Mouse (Mus musculus) heart, postnatal 0 days (tissue): ENCODE measurements at regions not wholly inside any gene's neighbourhood (a gene's known extent, or its start where the extent isn't known, plus 50 kb on each side); places are given as distances from the start of the nearest gene placed in this dataset.
A peak's percentile ranks its signal among the peaks of the same experiment; 100 is the strongest.

ENCODE experiments used
- ATAC-seq: fragments of 200-750 bp; cut with Nextera tagmentation; 2 replicates; pipeline ENCODE4 v1.8.0; 2017; ENCODE audit warnings: low read depth, moderate number of reproducible peaks, moderate library complexity; ENCODE audit not compliant: insufficient read depth
- DNase-seq: peaks from one replicate; pipeline ENCODE4 v3.0.0-alpha.2; 2016; ENCODE audit warnings: low spot score
- H3K27ac ChIP-seq: fragments of 300-500 bp; sonication (generic); 2 replicates; pipeline ENCODE4 v1.5.1; 2014; ENCODE audit warnings: low read depth, mild to moderate bottlenecking
- H3K27me3 ChIP-seq: fragments of 300-500 bp; sonication (generic); 2 replicates; pipeline ENCODE4 v1.6.1; 2014; ENCODE audit warnings: low read length, mixed read lengths; ENCODE audit not compliant: control insufficient read depth, insufficient read depth
- H3K36me3 ChIP-seq: fragments of 300-500 bp; sonication (generic); replicated peaks from 2 replicates; pipeline ENCODE4 v1.6.1; 2014; ENCODE audit warnings: low read length, mixed read lengths; ENCODE audit not compliant: control insufficient read depth, insufficient read depth
- H3K4me1 ChIP-seq: fragments of 300-500 bp; sonication (generic); 2 replicates; pipeline ENCODE4 v1.6.1; 2014; ENCODE audit warnings: antibody characterized with exemption; ENCODE audit not compliant: control insufficient read depth, insufficient read depth
- H3K4me2 ChIP-seq: fragments of 300-500 bp; sonication (generic); 2 replicates; pipeline ENCODE4 v1.6.1; 2014; ENCODE audit warnings: low read depth, mild to moderate bottlenecking, low read length, moderate library complexity
- H3K4me3 ChIP-seq: fragments of 300-500 bp; sonication (generic); 2 replicates; pipeline ENCODE4 v1.5.1; 2014; ENCODE audit warnings: low read depth, low read length
- H3K9ac ChIP-seq: fragments of 300-500 bp; sonication (generic); replicated peaks from 2 replicates; pipeline ENCODE4 v1.6.1; 2014; ENCODE audit warnings: low read depth, low read length, mixed read lengths
- H3K9me3 ChIP-seq: fragments of 300-500 bp; sonication (generic); replicated peaks from 2 replicates; pipeline ENCODE4 v1.6.1; 2016; ENCODE audit warnings: low read length; ENCODE audit not compliant: control insufficient read depth
- CTCF ChIP-seq: IDR thresholded peaks from 2 replicates; pipeline ENCODE4 v1.5.1; 2016; ENCODE audit warnings: antibody characterized with exemption, control low read depth, low read depth
- EP300 ChIP-seq: IDR thresholded peaks from 2 replicates; pipeline ENCODE4 v1.6.1; 2016; ENCODE audit warnings: antibody characterized with exemption, low read depth
- WGBS: fragments of 180-500 bp; shearing (Covaris S2); extraction: QIAGEN DNeasy Blood & Tissue Kit; methylation state at CpG from one replicate; pipeline ENCODE4 v1.1.7; 2014; 5-methylcytosine and 5-hydroxymethylcytosine counted together

DNA sequence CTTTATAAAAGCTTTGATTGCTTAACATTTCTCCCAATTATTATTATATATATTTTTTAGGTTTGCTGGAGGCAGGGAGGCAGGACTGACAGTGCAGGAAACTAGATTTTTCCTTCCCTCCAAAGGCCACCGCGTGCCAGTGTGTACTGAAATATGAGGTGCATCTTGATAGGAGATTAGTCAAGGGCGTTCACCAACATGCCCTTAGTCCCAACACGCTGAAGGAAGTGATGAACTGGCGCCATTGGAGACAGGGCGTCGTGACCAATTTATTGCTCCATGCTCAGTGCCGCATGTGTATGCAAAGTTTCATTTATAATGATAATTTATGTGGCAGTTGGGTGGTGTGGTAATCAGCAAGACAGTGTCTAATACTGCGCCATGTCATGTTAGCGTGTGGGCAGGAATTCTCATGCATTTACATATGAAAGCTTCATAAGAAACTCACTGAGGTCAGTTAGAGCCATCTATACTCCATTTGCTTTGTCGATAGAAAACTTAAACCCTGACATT is 66.2 kb downstream of the Isl1 start:
- Histone ChIP-seq H3K4me3 (no peak overlapping the region), H3K9me3 (no peaks in the 10 kb centered on the region), H3K9ac (no peak overlapping the region), H3K27ac (no peak overlapping the region), H3K27me3 (no peaks in the 10 kb centered on the region), H3K4me1 (no peaks in the 10 kb centered on the region), H3K36me3 (no peaks in the 10 kb centered on the region), H3K4me2 (no peak overlapping the region)
- TF ChIP-seq CTCF (no peak), EP300 (no peak)
- no peak for ATAC-seq
- WGBS, result 79% methylated on average over 11 of the region's 11 CpGs
- no peak for DNase-seq

DNA sequence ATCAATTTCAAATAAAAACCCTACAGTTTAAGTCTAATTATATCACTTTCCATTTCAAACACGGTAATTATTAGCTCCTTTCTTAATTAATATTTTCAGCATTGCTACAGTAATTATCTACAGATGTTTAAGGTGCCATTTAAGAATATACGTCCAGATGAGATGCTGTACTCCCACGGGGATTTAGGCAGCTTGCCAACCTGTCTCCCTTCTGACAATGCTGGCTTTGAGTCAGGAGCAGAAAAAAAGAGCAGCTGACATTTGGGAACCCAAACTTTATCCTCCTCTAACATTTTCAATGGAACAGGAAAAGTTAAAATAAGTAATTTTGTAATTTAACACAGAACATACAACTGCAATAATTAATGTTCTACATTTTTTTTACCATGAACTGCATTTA is 94.4 kb downstream of the Isl1 start:
- WGBS, result 21% methylated on average over 3 of the region's 3 CpGs
- no peak overlapping the region for H3K9ac ChIP-seq
- ATAC-seq, result no peak

DNA sequence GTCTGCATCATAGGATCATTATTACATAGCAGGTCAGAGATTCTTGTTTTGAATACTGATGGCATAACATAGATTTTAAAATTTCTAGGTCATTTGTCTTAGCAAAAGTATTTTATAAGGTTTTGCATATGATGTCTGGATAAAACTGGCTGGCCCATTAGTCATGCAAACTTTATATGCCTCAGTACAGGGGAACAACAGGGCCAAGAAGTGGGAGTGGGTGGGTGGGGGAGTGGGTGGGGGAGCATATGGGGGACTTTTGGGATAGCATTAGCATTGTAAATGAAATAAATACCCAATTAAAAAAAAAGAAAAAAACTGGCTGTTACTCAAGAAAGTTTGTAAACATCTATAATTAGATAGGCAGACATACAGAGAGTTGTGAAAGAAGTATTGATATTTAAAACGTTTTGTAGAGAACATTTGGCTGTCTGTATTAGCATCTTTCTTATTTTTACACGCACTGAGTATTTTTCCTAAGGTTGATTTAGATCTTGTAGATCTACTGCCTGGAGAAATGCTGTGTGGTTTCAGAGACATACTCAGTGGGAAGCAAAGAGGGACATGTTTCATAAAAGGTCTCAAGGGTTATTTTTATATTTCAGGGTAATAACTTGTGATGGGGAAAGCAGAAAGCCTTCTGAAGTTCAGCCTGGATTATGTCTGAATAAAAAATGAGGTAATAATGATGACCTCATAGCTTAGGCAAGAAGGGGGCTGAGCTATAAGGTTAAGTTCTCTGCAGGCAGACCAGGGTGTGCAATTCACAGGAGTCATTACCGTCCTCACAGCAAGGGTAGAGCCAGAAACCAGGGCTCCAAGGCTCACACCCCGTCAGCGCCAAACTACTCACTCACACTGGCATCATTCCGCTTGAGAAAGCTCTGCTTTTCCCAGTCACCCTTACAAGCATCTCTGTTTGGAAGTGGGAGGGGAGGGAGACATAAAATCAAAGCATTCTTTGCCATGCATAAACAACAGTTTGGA is 95.4 kb downstream of the Isl1 start:
- TF ChIP-seq EP300, result no peak
- no peaks in the 10 kb centered on the region for H3K27me3 ChIP-seq
- ATAC-seq, result no peak
- no peak overlapping the region for H3K27ac ChIP-seq
- WGBS, result 32% methylated on average over 6 of the region's 6 CpGs
- no peak overlapping the region for H3K4me3 ChIP-seq
- H3K4me2 ChIP-seq, result no peak overlapping the region
- no peaks in the 10 kb centered on the region for H3K36me3 ChIP-seq
- H3K4me1 ChIP-seq, result no peaks in the 10 kb centered on the region
- no peaks in the 10 kb centered on the region for H3K9me3 ChIP-seq
- DNase-seq, result no peak
- H3K9ac ChIP-seq, result no peak overlapping the region

More for the DNA sequence above, 94.4 kb downstream of the Isl1 start:
- no peaks in the 10 kb centered on the region for H3K27me3 ChIP-seq
- no peak overlapping the region for H3K4me3 ChIP-seq
- H3K9me3 ChIP-seq, result no peaks in the 10 kb centered on the region
- TF ChIP-seq CTCF (no peak), EP300 (no peak)
- DNase-seq, result no peak
- H3K27ac ChIP-seq, result no peak overlapping the region
- no peaks in the 10 kb centered on the region for H3K4me1 ChIP-seq
- no peak overlapping the region for H3K4me2 ChIP-seq
- no peaks in the 10 kb centered on the region for H3K36me3 ChIP-seq

DNA sequence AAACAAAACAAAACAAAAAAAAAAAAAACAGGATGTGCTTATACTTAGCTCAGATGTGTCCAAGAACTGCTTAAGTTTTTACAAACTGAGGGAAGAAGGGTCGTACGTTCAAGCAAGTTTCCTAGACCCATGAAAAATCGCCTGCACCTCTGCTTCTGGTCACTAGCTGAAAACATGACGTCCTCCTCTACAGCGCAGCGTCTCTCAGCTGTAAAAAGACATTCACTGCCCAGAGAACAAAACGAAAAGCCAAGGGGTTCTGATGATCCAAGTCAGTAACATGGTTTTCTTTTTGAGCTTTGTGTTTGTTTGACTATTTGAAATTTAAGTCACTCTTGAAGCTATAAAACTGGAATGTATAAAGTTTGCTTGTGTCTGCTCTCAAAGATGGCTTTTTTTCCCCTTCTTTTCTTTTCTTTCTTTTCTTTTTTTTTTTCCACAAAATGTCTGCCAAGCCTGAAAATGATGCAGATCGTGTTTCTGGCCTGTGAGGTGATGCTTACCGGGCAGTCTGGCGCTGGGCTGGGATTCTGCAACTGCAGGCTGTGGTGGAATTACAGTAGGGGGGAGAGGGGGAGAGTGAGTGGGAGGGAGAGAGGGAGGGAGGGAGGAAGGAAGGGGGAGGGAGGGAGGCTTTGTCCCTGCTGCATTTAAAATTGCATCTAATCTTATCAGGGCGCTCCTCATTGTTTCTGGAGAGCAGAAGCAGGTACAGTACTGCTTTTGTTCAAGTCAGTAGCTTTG is 108.1 kb downstream of the Isl1 start:
- Histone ChIP-seq H3K9ac (no peak overlapping the region), H3K9me3 (no peaks in the 10 kb centered on the region), H3K4me3 (no peak overlapping the region), H3K36me3 (no peaks in the 10 kb centered on the region), H3K4me2 (peak overlapping the region; percentile 42), H3K27ac (no peak overlapping the region), H3K4me1 (no peaks in the 10 kb centered on the region), H3K27me3 (no peaks in the 10 kb centered on the region)
- no peak for TF ChIP-seq CTCF
- no peak for TF ChIP-seq EP300
- no peak for DNase-seq
- ATAC-seq, result no peak
- WGBS, result 6% methylated on average over 11 of the region's 11 CpGs

DNA sequence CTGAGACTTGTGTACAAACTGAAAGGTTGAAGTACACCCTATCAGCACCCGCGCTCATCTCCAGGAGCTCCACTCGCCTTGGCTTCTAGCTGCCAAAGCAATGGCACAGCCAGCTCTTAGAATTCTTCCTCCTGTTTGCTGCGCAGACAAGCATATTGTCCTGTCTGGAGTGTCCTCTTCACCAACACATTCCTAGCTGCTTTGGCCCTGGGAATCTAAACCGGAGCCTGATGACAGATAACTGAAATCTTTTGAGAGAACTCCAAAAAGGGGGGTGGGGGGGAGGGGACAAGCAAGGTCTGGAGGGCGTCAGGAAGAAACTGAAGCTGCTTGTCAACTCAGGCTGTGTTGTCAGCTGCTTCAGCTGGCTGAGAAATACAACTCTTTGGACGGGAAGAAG is 122.4 kb downstream of the Isl1 start:
- DNase-seq (no peak), ATAC-seq (no peak)
- Histone ChIP-seq H3K36me3 (no peaks in the 10 kb centered on the region), H3K9ac (no peak overlapping the region), H3K4me3 (no peak overlapping the region), H3K4me1 (no peaks in the 10 kb centered on the region), H3K9me3 (no peaks in the 10 kb centered on the region), H3K4me2 (peak overlapping the region; percentile 44), H3K27me3 (no peaks in the 10 kb centered on the region), H3K27ac (no peak overlapping the region)
- TF ChIP-seq CTCF (no peak), EP300 (no peak)
- WGBS, result 5% methylated on average over 7 of the region's 7 CpGs
